In the genomic region with DNA sequence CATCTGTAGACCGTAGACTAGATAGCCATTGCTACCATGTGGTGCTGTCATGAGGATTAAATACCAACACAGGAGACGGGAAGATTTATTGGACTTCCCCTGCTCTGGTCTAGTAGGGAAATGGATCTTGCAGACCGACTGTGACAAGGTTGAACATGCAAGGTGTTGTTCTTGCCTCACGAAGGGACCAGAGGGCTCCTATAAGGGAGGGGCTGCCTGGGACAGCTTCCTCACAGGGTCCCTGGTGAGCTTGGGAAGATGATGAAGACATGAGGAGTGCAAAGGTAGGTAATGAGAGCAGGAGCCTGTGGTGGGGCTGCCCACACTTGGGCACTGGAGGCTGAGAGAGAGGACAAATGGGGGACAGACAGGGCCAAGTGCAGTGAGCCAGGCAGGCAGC, we compare ENCODE assay signal across 22 mouse cellular contexts.
"Had no signal": no experiment of that assay in that cellular context is flagged by ENCODE, and none has a peak within 500 bp of the region (broad histone marks: within the 10 kb centered on the region; RNA-seq: fewer than 3 reads in every experiment).

No protein-coding gene starts in this region.

- H3K27me3 ChIP-seq: heart, embryonic 13.5 days; heart, embryonic 15.5 days; hindbrain, embryonic 13.5 days; hindbrain, embryonic 15.5 days; limb, embryonic 12.5 days; liver, embryonic 13.5 days; liver, embryonic 15.5 days had no signal

- H3K9ac ChIP-seq: heart, embryonic 13.5 days; heart, embryonic 15.5 days; hindbrain, embryonic 13.5 days; hindbrain, embryonic 15.5 days; limb, embryonic 12.5 days; liver, embryonic 13.5 days; liver, embryonic 15.5 days had no signal

- H3K36me3 ChIP-seq: heart, embryonic 13.5 days; heart, embryonic 15.5 days; hindbrain, embryonic 13.5 days; hindbrain, embryonic 15.5 days; liver, embryonic 13.5 days; liver, embryonic 15.5 days had no signal

- DNase-seq: gastrocnemius, postnatal 14 days; gastrocnemius, postnatal 36 days; heart, adult 18-20 months; heart, postnatal 14 days; heart, postnatal 36 days; kidney, adult 11 months; kidney, adult 2 months; kidney, adult 9 months; kidney, postnatal 10 days; kidney, postnatal 4 days; liver; liver, embryonic 13.5 days had no signal

- H3K4me1 ChIP-seq: hindbrain, embryonic 15.5 days had no signal

- H3K4me3 ChIP-seq: heart, embryonic 13.5 days; heart, embryonic 15.5 days; hindbrain, embryonic 13.5 days; hindbrain, embryonic 15.5 days; layer of hippocampus, adult 2 months; left cerebral cortex, adult 2 months; limb, embryonic 10.5 days; limb, embryonic 12.5 days; liver, embryonic 13.5 days; liver, embryonic 15.5 days had no signal

- H3K9me3 ChIP-seq: heart, embryonic 13.5 days; heart, embryonic 15.5 days; hindbrain, embryonic 13.5 days; hindbrain, embryonic 15.5 days; limb, embryonic 10.5 days; limb, embryonic 12.5 days; liver, embryonic 13.5 days; liver, embryonic 15.5 days had no signal

- H3K27ac ChIP-seq: heart, embryonic 13.5 days; heart, embryonic 15.5 days; hindbrain, embryonic 13.5 days; hindbrain, embryonic 15.5 days; hindbrain, postnatal 0 days; layer of hippocampus, adult 2 months; left cerebral cortex, adult 2 months; limb, embryonic 10.5 days; limb, embryonic 12.5 days; liver, embryonic 13.5 days; liver, embryonic 15.5 days had no signal
